Mouse (Mus musculus) gastrocnemius, postnatal 36 days (tissue): ENCODE results near the gene Olfr1466. TPM values are rescaled to one million over a fixed set of nuclear protein-coding genes. Genes with fewer than 3 reads are reported as not detected.

Experiments used
- DNase-seq, 2 experiments: peaks; one replicate each; pipeline ENCODE4 v3.0.0; 2022
- intact Hi-C: fragments of 180-260 bp; cut with DNase I; formaldehyde crosslinking; loops from one replicate; pipeline ENCODE4 v1.15.1; 2025
- long read RNA-seq, 2 experiments: library from polyadenylated mRNA; stranded (forward); transcript quantifications; one replicate each; pipeline ENCODE4 v2.0.0; 2021
- total RNA-seq, 2 experiments: library from RNA; stranded (reverse); gene quantifications; 2 replicates each; pipeline ENCODE4 v1.2.3; 2021

Gene Olfr1466
- not detected for total RNA-seq
- long read RNA-seq, experiment 1, result 0 reads
- long read RNA-seq, experiment 2, result 0 reads

DNA sequence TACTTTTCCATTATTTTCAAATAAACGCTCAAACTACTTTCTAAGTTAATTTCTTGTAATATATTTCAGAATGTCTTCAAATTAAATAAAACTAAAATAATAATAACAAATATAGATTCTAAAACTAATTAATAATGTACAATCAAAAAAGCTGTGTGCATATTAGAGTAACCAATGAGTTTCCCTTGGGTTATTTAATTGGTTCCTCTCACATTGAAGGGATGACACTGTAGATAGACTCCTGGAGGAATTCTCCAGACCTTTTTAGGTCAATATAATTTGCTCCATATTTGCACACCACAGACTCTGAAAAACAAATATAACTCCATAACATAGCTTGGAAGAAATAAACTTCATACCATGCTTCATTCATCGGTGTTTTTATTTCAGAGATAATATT lies at the start of gene Olfr1466:
Gene Olfr1466 (plus strand): TSS at position 301 of the 400 bp plus-strand sequence.
- no peak for DNase-seq
- intact Hi-C loops, result no loop called here

- intact Hi-C loops, result no loop called here
- DNase-seq, result no peak
Measured at GRCm38 (mm10) chr19:13315441-13315840, 23.2 kb upstream of the Olfr1466 start, which contains the start of gene Olfr1465. Gene Olfr1465, minus strand, starts transcription at chr19:13315541.

- intact Hi-C loops, result no loop called here
- no peak for DNase-seq
Measured at GRCm38 (mm10) chr19:13361936-13362335, 23.3 kb downstream of the Olfr1466 start, which contains the start of gene Olfr1467. Gene Olfr1467, plus strand, starts transcription at chr19:13362236.

Other genes with a start within 250 kb of the Olfr1466 start
- not detected for gene Olfr1457, start 241.0 kb upstream of the Olfr1466 start, total RNA-seq
- not detected for gene Olfr1458, start 232.1 kb upstream of the Olfr1466 start, total RNA-seq
- gene Olfr1459, start 189.3 kb upstream of the Olfr1466 start, total RNA-seq, result not detected
- not detected for gene Olfr1461, start 175.9 kb upstream of the Olfr1466 start, total RNA-seq
- not detected for gene Olfr1462, start 153.1 kb upstream of the Olfr1466 start, total RNA-seq
- gene Olfr1463, start 107.5 kb upstream of the Olfr1466 start, total RNA-seq, result not detected
- gene Olfr1465, start 23.3 kb upstream of the Olfr1466 start, total RNA-seq, result not detected
- not detected for gene Olfr1467, start 23.4 kb downstream of the Olfr1466 start, total RNA-seq
- not detected for gene Olfr1469, start 69.0 kb downstream of the Olfr1466 start, total RNA-seq
- gene Olfr1471, start 104.5 kb downstream of the Olfr1466 start, total RNA-seq, result not detected
- not detected for gene Olfr1472, start 117.2 kb downstream of the Olfr1466 start, total RNA-seq
- gene Olfr1474, start 130.7 kb downstream of the Olfr1466 start, total RNA-seq, result not detected
- not detected for gene Olfr1475, start 141.3 kb downstream of the Olfr1466 start, total RNA-seq
- gene Olfr1477, start 161.7 kb downstream of the Olfr1466 start, total RNA-seq, result not detected
- gene Olfr1480, start 189.1 kb downstream of the Olfr1466 start, total RNA-seq, result not detected
- not detected for gene Olfr1484, start 244.6 kb downstream of the Olfr1466 start, total RNA-seq